Mouse (Mus musculus): ENCODE measurements around the gene Ybx1. TPM values are rescaled to one million over a fixed set of nuclear protein-coding genes. Genes with fewer than 3 reads are reported as not detected.

Gene Ybx1
- polyA plus RNA-seq, 1 experiment = 1,779 TPM

DNA sequence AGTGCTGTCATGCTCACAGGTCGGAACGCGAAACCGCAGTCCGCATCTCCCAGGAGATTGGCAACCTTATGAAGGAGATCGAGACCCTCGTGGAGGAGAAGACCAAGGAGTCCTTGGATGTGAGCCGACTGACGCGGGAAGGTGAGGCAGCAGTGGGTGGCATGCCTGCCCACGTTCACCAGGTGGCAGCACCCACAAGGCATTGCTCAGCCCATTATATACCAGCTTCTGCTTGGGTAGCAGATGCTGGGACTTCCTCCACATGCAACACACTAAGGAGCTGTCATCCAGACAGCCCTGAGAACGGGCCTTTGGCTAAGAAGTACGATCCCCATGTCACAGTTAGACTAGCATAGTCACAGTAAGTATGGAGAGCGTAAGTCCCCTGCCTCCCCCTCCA, 52.7 kb downstream of the Ybx1 start:
- Histone ChIP-seq H3K4me1 (peaks cover 61% of the 10 kb centered on the region), H3K9me3 (no peaks in the 10 kb centered on the region), H3K4me3 (replicated peaks) (no peak overlapping the region), H3K27me3 (replicated peaks) (no peaks in the 10 kb centered on the region), H3K36me3 (replicated peaks; ENCODE audit: low read length) (peaks cover 85% of the 10 kb centered on the region)
- TF ChIP-seq FLI1 (IDR thresholded peaks at IDR 0.05; ENCODE audit: low read length) = no peak
- TF ChIP-seq GATA1 (IDR thresholded peaks at IDR 0.05; ENCODE audit: borderline replicate concordance, low read length) = no peak

DNA sequence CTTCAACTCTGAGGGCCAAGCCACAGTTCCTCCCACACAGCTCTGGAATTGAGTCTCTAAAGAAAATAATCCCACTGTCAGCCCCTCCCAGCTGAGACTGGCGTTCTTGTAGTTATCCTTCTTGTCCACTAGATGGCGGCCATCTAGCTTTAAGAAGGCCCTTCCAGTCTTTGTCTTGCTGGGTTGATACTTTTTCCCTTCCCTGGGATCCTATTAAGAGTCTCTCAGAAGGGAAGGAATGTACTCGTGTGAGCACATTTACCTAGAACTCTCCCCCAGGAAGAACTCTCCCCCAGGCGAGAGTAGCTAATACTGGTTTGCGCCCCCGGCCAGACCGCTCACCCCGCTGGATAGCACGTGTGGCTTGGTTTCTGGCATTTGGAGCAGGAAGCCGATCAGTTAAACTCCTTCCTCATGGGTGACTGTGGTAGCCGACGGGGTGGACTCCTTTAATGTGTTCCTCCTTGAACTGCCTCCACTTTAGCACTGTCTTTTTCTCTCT, 55.2 kb downstream of the Ybx1 start:
- no peaks in the 10 kb centered on the region for H3K9me3 ChIP-seq
- H3K27me3 ChIP-seq (replicated peaks) = no peaks in the 10 kb centered on the region
- peaks cover 77% of the 10 kb centered on the region for H3K36me3 ChIP-seq (replicated peaks; ENCODE audit: low read length)
- H3K4me1 ChIP-seq = peaks cover 49% of the 10 kb centered on the region
- TF ChIP-seq GATA1 (IDR thresholded peaks at IDR 0.05; ENCODE audit: borderline replicate concordance, low read length) (0 out of 3 replicates have a peak, but pooled peaks have one; percentile 19), FLI1 (IDR thresholded peaks at IDR 0.05; ENCODE audit: low read length) (no peak)
- peak overlapping the region; percentile 87 for H3K4me3 ChIP-seq (replicated peaks)

DNA sequence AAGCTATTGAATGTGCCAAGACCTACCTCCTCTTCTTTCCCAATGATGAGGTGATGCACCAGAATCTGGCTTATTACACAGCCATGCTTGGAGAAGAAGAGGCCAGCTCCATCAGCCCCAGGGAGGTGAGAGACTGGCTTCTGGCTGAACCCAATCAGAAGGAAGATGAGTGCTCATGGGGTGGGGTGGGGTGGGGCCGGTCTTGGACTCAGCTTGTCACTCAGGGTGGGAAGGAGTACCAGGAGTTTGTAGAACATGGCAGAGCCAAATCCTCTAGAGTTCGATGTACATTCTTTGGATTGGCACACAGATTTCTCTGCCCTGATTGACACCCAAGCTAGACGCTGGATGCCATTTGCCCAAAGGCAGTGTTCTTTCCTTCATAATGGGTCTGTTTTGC, 55.7 kb downstream of the Ybx1 start:
- TF ChIP-seq GATA1 (IDR thresholded peaks at IDR 0.05; ENCODE audit: borderline replicate concordance, low read length) (no peak), FLI1 (IDR thresholded peaks at IDR 0.05; ENCODE audit: low read length) (no peak)
- H3K4me1 ChIP-seq = peaks cover 55% of the 10 kb centered on the region
- peak overlapping the region; percentile 87 for H3K4me3 ChIP-seq (replicated peaks)
- H3K27me3 ChIP-seq (replicated peaks) = no peaks in the 10 kb centered on the region
- no peaks in the 10 kb centered on the region for H3K9me3 ChIP-seq
- peaks cover 72% of the 10 kb centered on the region for H3K36me3 ChIP-seq (replicated peaks; ENCODE audit: low read length)

DNA sequence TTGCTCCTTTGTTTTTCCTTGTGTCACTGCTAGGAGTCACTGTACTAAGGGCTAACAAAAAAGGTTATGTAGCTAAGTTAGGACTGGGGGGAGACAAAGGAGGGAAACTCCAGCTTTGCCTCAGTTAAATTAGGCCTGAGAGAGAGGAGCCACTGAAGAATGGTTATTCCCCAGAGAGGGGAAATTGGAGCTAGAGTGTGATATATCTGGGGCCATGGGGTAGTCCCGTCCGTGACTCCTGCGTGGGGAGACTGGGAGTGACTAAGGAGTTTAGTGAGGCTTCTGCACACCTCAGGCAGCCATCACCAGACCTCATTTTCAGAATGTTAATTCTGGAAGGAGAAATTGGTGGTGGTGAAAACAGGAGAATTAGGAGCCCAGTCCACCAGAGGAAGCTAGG, 60.1 kb downstream of the Ybx1 start:
- Histone ChIP-seq H3K9me3 (no peaks in the 10 kb centered on the region), H3K27me3 (replicated peaks) (no peaks in the 10 kb centered on the region), H3K36me3 (replicated peaks; ENCODE audit: low read length) (peaks cover 48% of the 10 kb centered on the region), H3K4me1 (peaks cover 44% of the 10 kb centered on the region), H3K4me3 (replicated peaks) (peak overlapping the region; percentile 95)
- TF ChIP-seq GATA1 (IDR thresholded peaks at IDR 0.05; ENCODE audit: borderline replicate concordance, low read length) (no peak), FLI1 (IDR thresholded peaks at IDR 0.05; ENCODE audit: low read length) (no peak)

DNA sequence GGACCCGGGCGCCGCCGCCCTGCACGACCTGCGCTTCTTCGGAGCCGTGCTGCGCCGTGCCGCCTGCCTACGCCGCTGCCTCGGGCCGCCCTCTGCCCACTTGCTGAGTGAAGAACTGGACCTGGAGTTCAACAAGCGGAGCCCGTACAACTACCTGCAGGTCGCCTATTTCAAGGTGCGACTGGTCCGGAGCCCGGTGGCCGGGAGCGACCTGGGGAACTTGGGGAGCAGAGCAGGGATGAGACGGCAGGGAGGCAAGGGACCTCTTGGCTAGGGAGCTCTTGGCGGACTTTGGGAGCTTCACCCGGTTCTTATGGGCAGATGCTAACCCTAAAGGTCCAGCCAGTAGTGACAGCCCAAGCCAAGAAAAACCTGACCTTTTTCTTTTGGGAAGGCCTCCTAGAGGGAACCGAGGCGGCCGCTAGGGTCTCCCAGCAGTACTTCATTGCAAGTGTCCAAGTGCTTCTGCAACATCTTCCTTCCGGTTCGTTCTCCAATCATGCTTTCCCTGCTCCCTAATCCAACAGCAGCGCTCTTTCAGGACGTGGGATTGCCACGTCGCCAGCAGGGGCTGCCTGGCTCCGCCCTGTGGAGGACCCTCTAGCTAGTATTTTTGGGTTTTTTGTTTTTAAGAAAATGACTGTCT, 61.0 kb downstream of the Ybx1 start:
- Histone ChIP-seq H3K4me3 (replicated peaks) (peak overlapping the region; percentile 95), H3K36me3 (replicated peaks; ENCODE audit: low read length) (peaks cover 50% of the 10 kb centered on the region), H3K27me3 (replicated peaks) (no peaks in the 10 kb centered on the region), H3K4me1 (peaks cover 34% of the 10 kb centered on the region), H3K9me3 (no peaks in the 10 kb centered on the region)
- TF ChIP-seq FLI1 (IDR thresholded peaks at IDR 0.05; ENCODE audit: low read length) (no peak), GATA1 (IDR thresholded peaks at IDR 0.05; ENCODE audit: borderline replicate concordance, low read length) (no peak)

DNA sequence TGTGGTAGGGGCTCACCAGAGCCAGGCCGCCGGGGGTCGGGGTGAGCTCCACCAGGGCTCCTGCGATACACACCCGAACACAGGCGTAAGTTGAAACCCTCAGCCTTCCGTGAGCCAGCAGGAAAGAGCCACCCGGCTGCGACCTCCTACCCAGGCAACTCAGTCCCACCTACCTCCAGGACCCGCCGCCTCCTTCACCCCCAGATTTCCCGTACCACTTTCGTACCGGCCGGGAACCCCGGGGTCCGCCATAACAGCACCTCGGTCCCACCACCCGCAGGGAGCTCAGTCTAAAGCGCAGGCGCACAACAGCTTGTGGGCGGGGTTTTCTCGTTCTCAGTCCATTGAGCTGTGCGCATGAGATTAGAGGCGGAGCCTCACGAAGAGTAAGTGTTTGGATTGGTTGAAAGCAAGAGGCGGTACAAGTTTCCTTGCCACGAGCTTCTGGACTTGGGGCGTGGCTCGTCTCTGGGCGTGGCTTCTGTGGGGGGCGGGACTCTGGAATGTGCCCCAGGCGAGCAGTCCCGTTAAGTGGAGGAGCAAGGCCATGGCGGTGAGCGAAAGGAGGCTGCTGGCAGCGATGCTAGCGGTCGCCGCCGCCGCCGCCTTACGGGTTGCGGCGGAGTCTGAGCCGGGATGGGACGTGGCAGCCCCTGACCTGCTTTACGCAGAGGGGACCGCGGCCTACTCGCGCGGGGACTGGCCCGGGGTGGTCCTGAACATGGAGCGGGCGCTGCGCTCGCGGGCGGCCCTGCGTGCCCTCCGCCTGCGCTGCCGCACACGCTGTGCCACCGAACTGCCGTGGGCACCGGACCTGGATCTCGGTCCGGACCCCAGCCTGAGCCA, 61.8 kb downstream of the Ybx1 start, which contains the start of the genes AU022252 and P3h1:
Gene AU022252, minus strand, starts transcription at position 303 of the 846 bp plus-strand sequence.
Gene P3h1, plus strand, starts transcription at position 506 of the 846 bp plus-strand sequence.
- Histone ChIP-seq H3K4me3 (replicated peaks) (peak within 1 kb of the TSS; percentile 95), H3K9me3 (no peaks in the 10 kb centered on the region), H3K36me3 (replicated peaks; ENCODE audit: low read length) (peaks cover 50% of the 10 kb centered on the region), H3K27me3 (replicated peaks) (no peaks in the 10 kb centered on the region), H3K4me1 (peaks cover 26% of the 10 kb centered on the region)
- no peak for TF ChIP-seq FLI1 (IDR thresholded peaks at IDR 0.05; ENCODE audit: low read length)
- TF ChIP-seq GATA1 (IDR thresholded peaks at IDR 0.05; ENCODE audit: borderline replicate concordance, low read length) = no peak

Other genes with a start within 250 kb of the Ybx1 start
- 106 and 116 TPM in 2 replicates for gene Slc2a1, start 185.9 kb downstream of the Ybx1 start, polyA plus RNA-seq (2012; ENCODE audit: insufficient read depth, low replicate concordance)
- gene Zfp691, start 120.4 kb downstream of the Ybx1 start, polyA plus RNA-seq (2012; ENCODE audit: insufficient read depth, low replicate concordance) = 9.7 and 15.6 TPM in 2 replicates
- 0.10 TPM in 1 of 2 replicates, not detected in the other for gene Ermap, start 104.6 kb downstream of the Ybx1 start, polyA plus RNA-seq (2012; ENCODE audit: insufficient read depth, low replicate concordance)
- 3.9 and 54.3 TPM in 2 replicates for gene Svbp, start 99.3 kb downstream of the Ybx1 start, polyA plus RNA-seq (2012; ENCODE audit: insufficient read depth, low replicate concordance)
- gene Tmem269, start 76.4 kb downstream of the Ybx1 start, polyA plus RNA-seq (2012; ENCODE audit: insufficient read depth, low replicate concordance) = not detected in 2 replicates
- gene AU022252, start 61.9 kb downstream of the Ybx1 start, polyA plus RNA-seq (2012; ENCODE audit: insufficient read depth, low replicate concordance) = 14.7 and 17.1 TPM in 2 replicates
- gene P3h1, start 61.7 kb downstream of the Ybx1 start, polyA plus RNA-seq (2012; ENCODE audit: insufficient read depth, low replicate concordance) = 39.1 and 45.5 TPM in 2 replicates
- gene Cldn19, start 39.2 kb downstream of the Ybx1 start, polyA plus RNA-seq (2012; ENCODE audit: insufficient read depth, low replicate concordance) = not detected in 2 replicates
- gene Ppih, start 25.9 kb upstream of the Ybx1 start, polyA plus RNA-seq (2012; ENCODE audit: insufficient read depth, low replicate concordance) = 1.7 TPM in 1 of 2 replicates, not detected in the other
- 0.03 TPM in 1 of 2 replicates, not detected in the other for gene Ccdc30, start 120.9 kb upstream of the Ybx1 start, polyA plus RNA-seq (2012; ENCODE audit: insufficient read depth, low replicate concordance)
- gene Ppcs, start 127.8 kb upstream of the Ybx1 start, polyA plus RNA-seq (2012; ENCODE audit: insufficient read depth, low replicate concordance) = 7.7 and 11.4 TPM in 2 replicates
- gene Zmynd12, start 128.2 kb upstream of the Ybx1 start, polyA plus RNA-seq (2012; ENCODE audit: insufficient read depth, low replicate concordance) = not detected in 2 replicates
- gene Rimkla, start 198.0 kb upstream of the Ybx1 start, polyA plus RNA-seq (2012; ENCODE audit: insufficient read depth, low replicate concordance) = not detected in 2 replicates
- gene Foxj3, start 242.4 kb upstream of the Ybx1 start, polyA plus RNA-seq (2012; ENCODE audit: insufficient read depth, low replicate concordance) = 2.4 and 4.1 TPM in 2 replicates
- gene Frg2f1, start 244.9 kb upstream of the Ybx1 start, polyA plus RNA-seq (2012; ENCODE audit: insufficient read depth, low replicate concordance) = 10.6 and 11.1 TPM in 2 replicates